8 mouse cellular contexts compared by ENCODE assay signal in the genomic region with DNA sequence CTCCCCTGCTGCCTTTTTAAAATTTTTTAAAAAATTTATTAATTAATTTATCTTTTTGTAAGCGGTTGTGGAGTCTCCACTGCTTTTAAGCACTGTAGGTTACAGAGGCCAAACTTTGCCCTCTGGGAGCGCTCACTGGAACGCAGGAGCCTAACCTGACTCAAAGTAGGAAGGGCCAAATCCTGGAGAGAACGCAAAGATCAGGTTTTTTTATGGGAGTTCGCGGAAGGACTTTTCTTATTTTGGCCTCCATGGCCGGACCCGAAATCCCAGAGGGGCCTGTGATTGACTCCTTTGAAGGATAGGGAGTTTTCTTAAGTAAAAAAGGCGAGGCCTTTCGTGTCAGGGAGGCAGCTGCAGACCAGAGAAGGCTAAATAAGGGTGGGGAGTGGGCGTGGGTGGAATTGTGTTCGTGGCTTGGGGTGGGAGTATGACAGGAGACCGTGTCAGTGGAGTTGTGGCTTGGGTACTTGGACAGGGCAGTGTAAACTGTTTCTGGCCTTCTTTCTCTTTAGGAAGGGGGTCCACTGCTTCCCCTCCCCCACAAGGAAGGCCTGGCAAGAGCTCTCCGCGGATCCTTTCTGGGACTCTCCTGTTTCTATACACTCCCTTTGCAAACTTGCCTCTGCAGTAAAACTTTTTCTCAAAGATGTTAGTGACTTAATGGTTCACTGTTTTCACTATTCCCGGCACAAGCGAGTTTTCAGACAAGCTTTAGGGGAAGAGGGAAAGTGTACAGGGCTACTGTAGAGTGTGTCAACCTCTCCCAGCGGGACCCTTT. TPM values are rescaled to one million over a fixed set of nuclear protein-coding genes. Genes with fewer than 3 reads are reported as not detected.
DNase-seq lines count a peak whose midpoint lies in the region; ATAC-seq and TF ChIP-seq lines count a peak whose summit lies in the region.

No protein-coding gene starts in this region.

- no peaks in the 10 kb centered on the region for H3K79me2 ChIP-seq in CH12.LX (replicated peaks; ENCODE audit: control insufficient read depth, extremely low read depth, insufficient read depth, poor library complexity, severe bottlenecking)
- H3K79me2 ChIP-seq in liver, adult 2 months (ENCODE audit: control insufficient read depth, insufficient read depth, low read length): peaks cover 17% of the 10 kb centered on the region; the same call in 1 of the 2 replicates

- in situ Hi-C loops in CH12.LX (cut with MboI; ENCODE audit: low pct_ligation_motif_present, low pct_unique_long_range_greater_than_20kb, low sequenced_read_pairs): loop anchor here (25.0 kb wide), 1 partner anchor 668 kb away; no protein-coding TSS in a partner anchor

- peaks cover 0 to 15% of the 10 kb centered on the region in 2 experiments; a peak in 2 of 4 replicates for H3K4me1 ChIP-seq in CH12.LX (ENCODE audit: control insufficient read depth in 1 of 2, insufficient read depth in 2 of 2)
- H3K4me1 ChIP-seq in forebrain, embryonic 16.5 days (replicated peaks; ENCODE audit: control insufficient read depth, insufficient read depth, low read length): peaks cover 21% of the 10 kb centered on the region
- peaks cover 10% of the 10 kb centered on the region for H3K4me1 ChIP-seq in hindbrain, embryonic 14.5 days (replicated peaks; ENCODE audit: control insufficient read depth, insufficient read depth, low read length)
- peaks cover 18% of the 10 kb centered on the region for H3K4me1 ChIP-seq in liver, adult 2 months (ENCODE audit: control insufficient read depth, insufficient read depth, low read length)
- peaks cover 24% of the 10 kb centered on the region for H3K4me1 ChIP-seq in neural tube, embryonic 15.5 days

- dilution Hi-C loops in CH12.LX (cut with MboI; ENCODE audit: extremely low pct_ligation_motif_present, extremely low pct_unique_long_range_greater_than_20kb, low sequenced_read_pairs): no loop called here

- TF ChIP-seq RAD21 in CH12.LX (IDR thresholded peaks at IDR 0.05; ENCODE audit: low read depth, low read length): no peak

- TF ChIP-seq POLR2A in CH12.LX (IDR thresholded peaks at IDR 0.05; ENCODE audit: low read depth, low read length): no peak
- TF ChIP-seq POLR2A in liver, adult 2 months (IDR thresholded peaks at IDR 0.05; ENCODE audit: extremely low read depth, insufficient read depth, low read length): 0 out of 2 replicates have a peak, but pooled peaks have one; percentile 4

- 0 out of 2 replicates have a peak, but pooled peaks have one; percentile 7 for ATAC-seq in forebrain, embryonic 16.5 days
- ATAC-seq in hindbrain, embryonic 14.5 days (ENCODE audit: low FRiP score): peak; percentile 3; the same call in 1 of the 2 replicates
- no peak for ATAC-seq in neural tube, embryonic 15.5 days (ENCODE audit: low FRiP score)
- no peak for ATAC-seq in erythroid progenitor cell, adult 5-6 weeks (replicated peaks; ENCODE audit: low FRiP score, poor library complexity, severe bottlenecking)

- no peak for TF ChIP-seq CTCF in CH12.LX (conservative IDR thresholded peaks at IDR 0.05 in 1 of 2, IDR thresholded peaks at IDR 0.05 in 1 of 2; ENCODE audit: low read depth in 2 of 2, low read length in 2 of 2)
- no peak for TF ChIP-seq CTCF in liver, adult 2 months (IDR thresholded peaks at IDR 0.05; ENCODE audit: low read depth, low read length)

- DNase-seq in CH12.LX (ENCODE audit: extremely low read depth): peak; percentile 8
- peak; percentile 64 for DNase-seq in adrenal gland, adult 2 months
- no peak for DNase-seq in hindbrain, embryonic 14.5 days (ENCODE audit: low spot score)
- peak; percentile 80 for DNase-seq in liver, adult 2 months (ENCODE audit: extremely low read depth, low read depth, low spot score)
- DNase-seq in layer of hippocampus, adult 8-10 months (ENCODE audit: low spot score in 2 of 2): no peak

- no peaks in the 10 kb centered on the region for H3K9me3 ChIP-seq in CH12.LX (replicated peaks; ENCODE audit: low read length)
- H3K9me3 ChIP-seq in forebrain, embryonic 16.5 days (ENCODE audit: control insufficient read depth, low read length): no peaks in the 10 kb centered on the region
- no peaks in the 10 kb centered on the region for H3K9me3 ChIP-seq in hindbrain, embryonic 14.5 days (ENCODE audit: control insufficient read depth, low read length)
- no peaks in the 10 kb centered on the region for H3K9me3 ChIP-seq in neural tube, embryonic 15.5 days (replicated peaks)

- H3K9ac ChIP-seq in CH12.LX (ENCODE audit: insufficient read depth, low read depth): peak overlapping the region; percentile 59; the same call in 1 of the 2 replicates
- peak overlapping the region; percentile 80 for H3K9ac ChIP-seq in forebrain, embryonic 16.5 days (replicated peaks; ENCODE audit: low read depth, low read length)
- peak overlapping the region; percentile 89 for H3K9ac ChIP-seq in hindbrain, embryonic 14.5 days
- H3K9ac ChIP-seq in liver, adult 2 months (ENCODE audit: low read depth, low read length): peak overlapping the region; percentile 94
- peak overlapping the region; percentile 85 for H3K9ac ChIP-seq in neural tube, embryonic 15.5 days (replicated peaks)

- peak overlapping the region in 2 of 3 experiments; percentile 54 to 72 for H3K4me3 ChIP-seq in CH12.LX (replicated peaks in 1 of 3; ENCODE audit: low read depth in 2 of 3, low read length in 2 of 3, poor library complexity in 1 of 3)
- H3K4me3 ChIP-seq in forebrain, embryonic 16.5 days (replicated peaks; ENCODE audit: low read length): peak overlapping the region; percentile 67
- peak overlapping the region; percentile 92 for H3K4me3 ChIP-seq in hindbrain, embryonic 14.5 days (replicated peaks; ENCODE audit: low read length)
- peak overlapping the region; percentile 79 for H3K4me3 ChIP-seq in liver, adult 2 months (ENCODE audit: insufficient read depth, low read depth, low read length)
- peak overlapping the region; percentile 78 for H3K4me3 ChIP-seq in neural tube, embryonic 15.5 days (replicated peaks)

- no peaks in the 10 kb centered on the region for H3K36me3 ChIP-seq in CH12.LX (replicated peaks in 1 of 2; ENCODE audit: control insufficient read depth in 1 of 2, insufficient read depth in 1 of 2, low read length in 1 of 2)
- H3K36me3 ChIP-seq in forebrain, embryonic 16.5 days (ENCODE audit: control insufficient read depth, insufficient read depth): no peaks in the 10 kb centered on the region
- no peaks in the 10 kb centered on the region for H3K36me3 ChIP-seq in hindbrain, embryonic 14.5 days (replicated peaks; ENCODE audit: control insufficient read depth, insufficient read depth)
- H3K36me3 ChIP-seq in liver, adult 2 months (ENCODE audit: control insufficient read depth, insufficient read depth, low read length): no peaks in the 10 kb centered on the region
- H3K36me3 ChIP-seq in neural tube, embryonic 15.5 days: no peaks in the 10 kb centered on the region

- H3K27me3 ChIP-seq in CH12.LX (replicated peaks): peaks cover 3% of the 10 kb centered on the region
- no peaks in the 10 kb centered on the region for H3K27me3 ChIP-seq in forebrain, embryonic 16.5 days (replicated peaks; ENCODE audit: control insufficient read depth, insufficient read depth, low read length)
- H3K27me3 ChIP-seq in hindbrain, embryonic 14.5 days (ENCODE audit: control insufficient read depth, insufficient read depth, low read length): no peaks in the 10 kb centered on the region
- H3K27me3 ChIP-seq in liver, adult 2 months (ENCODE audit: control insufficient read depth, insufficient read depth, low read length): no peaks in the 10 kb centered on the region
- 0 out of 2 replicates have a peak, but pooled peaks cover 5% of the 10 kb centered on the region for H3K27me3 ChIP-seq in neural tube, embryonic 15.5 days (replicated peaks)

- H3K27ac ChIP-seq in CH12.LX (ENCODE audit: insufficient read depth, low read depth): no peak overlapping the region
- H3K27ac ChIP-seq in forebrain, embryonic 16.5 days (ENCODE audit: low read length): no peak overlapping the region
- H3K27ac ChIP-seq in hindbrain, embryonic 14.5 days: no peak overlapping the region
- H3K27ac ChIP-seq in liver, adult 2 months (replicated peaks; ENCODE audit: insufficient read depth, low read depth, low read length): peak overlapping the region; percentile 99
- peak overlapping the region; percentile 87 for H3K27ac ChIP-seq in neural tube, embryonic 15.5 days (replicated peaks)

- peak overlapping the region; percentile 60 for H3K4me2 ChIP-seq in CH12.LX (ENCODE audit: insufficient read depth, low read depth, poor library complexity, severe bottlenecking)
- H3K4me2 ChIP-seq in forebrain, embryonic 16.5 days (ENCODE audit: low read length): peak overlapping the region; percentile 71
- peak overlapping the region; percentile 90 for H3K4me2 ChIP-seq in hindbrain, embryonic 14.5 days (replicated peaks)
- peak overlapping the region; percentile 93 for H3K4me2 ChIP-seq in neural tube, embryonic 15.5 days

- no peak for TF ChIP-seq EP300 in CH12.LX (IDR thresholded peaks at IDR 0.05; ENCODE audit: low read length)

- WGBS in forebrain, embryonic 16.5 days: 16% methylated on average over 18 of the region's 18 CpGs
- 10% methylated on average over 18 of the region's 18 CpGs for WGBS in hindbrain, embryonic 14.5 days
- 4% methylated on average over 18 of the region's 18 CpGs for WGBS in liver, adult 2 months
- 11% methylated on average over 18 of the region's 18 CpGs for WGBS in neural tube, embryonic 15.5 days

TF ChIP-seq in CH12.LX, 34 proteins besides CTCF, POLR2A, EP300 and RAD21:
- TF ChIP-seq PAX5 (IDR thresholded peaks at IDR 0.05; ENCODE audit: low read length) (no peak), MAFK (IDR thresholded peaks at IDR 0.05; ENCODE audit: insufficient replicate concordance, low read length) (no peak), UBTF (IDR thresholded peaks at IDR 0.05; ENCODE audit: low read depth, low read length) (no peak), USF1 (IDR thresholded peaks at IDR 0.05; ENCODE audit: low read depth, low read length) (no peak), HCFC1 (IDR thresholded peaks at IDR 0.05; ENCODE audit: low read depth, low read length) (no peak)

RNA-seq across cellular contexts. Expression of gene Lpp, which starts 1.1 kb away (rescaled TPM):
- total RNA-seq in CH12.LX (2012; rRNA removed) (0.68 and 0.80 TPM in 2 replicates), CH12.LX (2014; rRNA removed) (0.57 and 0.64 TPM in 2 replicates)
- 0.91 and 1.2 TPM in 2 replicates for polyA plus RNA-seq in CH12.LX (2012; ENCODE audit: insufficient read length, low read depth)
- 10 to 100 TPM; 35.1 to 94.8 TPM for total RNA-seq in adrenal gland, adult 2 months (2021)
- 15.0 and 32.3 TPM in 2 replicates for polyA plus RNA-seq in adrenal gland, adult 2 months (2012; rRNA removed)
- 10.5 and 12.2 TPM in 2 replicates for polyA plus RNA-seq in forebrain, embryonic 16.5 days (2015; fragmentation: Nextera tagmentation; extraction: Ambion mirVana)
- 11.0 and 13.0 TPM in 2 replicates for polyA plus RNA-seq in hindbrain, embryonic 14.5 days (2014; fragmentation: Nextera tagmentation; extraction: Ambion mirVana)
- 23.0 and 25.9 TPM in 2 replicates for total RNA-seq in liver, adult 2 months (2014; rRNA removed)
- polyA plus RNA-seq in liver, adult 2 months (2012; rRNA removed): 7.5 and 11.4 TPM in 2 replicates
- polyA plus RNA-seq in neural tube, embryonic 15.5 days (2015; fragmentation: Nextera tagmentation; extraction: Ambion mirVana): 10.6 and 19.5 TPM in 2 replicates
- 2.1 and 2.9 TPM in 2 replicates for total RNA-seq in erythroid progenitor cell, adult 5-6 weeks (2015; ENCODE audit: low replicate concordance)
- 0.76 and 0.77 TPM in 2 replicates for total RNA-seq in erythroid progenitor cell, adult 5-6 weeks (2017; ENCODE audit: low replicate concordance)
- 10 to 100 TPM in 2 of 4 experiments, 1 to 10 TPM in 2; 8.3 to 12.0 (median 10.4) TPM for total RNA-seq in layer of hippocampus, adult 8-10 months (2022)

Comparison
In these comparisons a context has a peak if more than half of its experiments do, and no peak if none do; other contexts are left out.
1. DNase-seq: peak in CH12.LX (single experiment), adrenal gland, adult 2 months (single experiment) and liver, adult 2 months (single experiment); none in hindbrain, embryonic 14.5 days (single experiment) and layer of hippocampus, adult 8-10 months (0 of 2).
2. H3K27ac ChIP-seq: peak in liver, adult 2 months (single experiment) and neural tube, embryonic 15.5 days (single experiment); none in CH12.LX (single experiment), forebrain, embryonic 16.5 days (single experiment) and hindbrain, embryonic 14.5 days (single experiment).
3. ATAC-seq: peak in forebrain, embryonic 16.5 days (single experiment) and hindbrain, embryonic 14.5 days (single experiment); none in neural tube, embryonic 15.5 days (single experiment) and erythroid progenitor cell, adult 5-6 weeks (single experiment).
4. Peak in every context shown above with its lines, with median percentiles within 50 percentile points of each other: H3K4me2 ChIP-seq, H3K4me3 ChIP-seq and H3K9ac ChIP-seq.